Mouse (Mus musculus) embryonic stem cell, embryonic (primary cell): Measurements from ENCODE around the gene Slamf8.

Experiments
- CTCF ChIA-PET, 4 experiments: fragments of 300-600 bp in 2 of 4; fragments of 350-600 bp in 2 of 4; sonication (Branson Sonifier 250); formaldehyde crosslinking; loops; one replicate each; lab custom pipeline; 2022; ENCODE audit warnings: inconsistent platforms in 2 of 4; lab: Charles Lee
- POLR2A ChIA-PET, 4 experiments: fragments of 300-600 bp in 2 of 4; fragments of 350-600 bp in 2 of 4; sonication (Branson Sonifier 250); formaldehyde crosslinking; loops; one replicate each; lab custom pipeline; 2022; ENCODE audit warnings: antibody characterized with exemption in 4 of 4, inconsistent platforms in 1 of 4; lab: Charles Lee

Slamf8 gene

DNA sequence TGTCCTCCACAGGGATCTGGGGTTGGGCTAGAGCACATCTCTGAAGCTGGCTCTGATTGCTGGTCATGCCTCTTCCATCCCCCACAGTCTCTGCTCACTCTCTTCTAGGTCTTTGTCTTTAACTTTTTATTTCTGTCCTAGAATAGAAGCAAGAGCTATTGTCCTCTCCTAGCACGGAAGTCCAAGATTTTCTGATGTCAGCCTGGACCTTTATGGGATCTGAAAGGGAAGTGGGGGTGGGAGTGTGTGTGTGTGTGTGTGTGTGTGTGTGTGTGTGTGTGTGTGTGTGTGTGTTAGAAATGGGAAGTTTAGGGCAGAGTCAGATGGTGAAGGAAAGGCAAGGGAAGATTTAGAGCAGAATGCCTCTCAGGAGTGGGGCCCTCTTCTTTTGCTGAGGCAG lies 37.7 kb downstream of the Slamf8 start:
- POLR2A ChIA-PET = interaction anchor here in 1 of 4 experiments (0.9 to 1.0 kb wide), 2 partner anchors 8 to 13 kb away, joined by 3 to 4 read pairs; no protein-coding TSS in a partner anchor
- CTCF ChIA-PET = interaction anchor here in 1 of 4 experiments (1.9 kb wide), 1 partner anchor 24 kb away, joined by 5 read pairs; no protein-coding TSS in a partner anchor

GRCm38 (mm10) chr1:172551009-172551408 lies 39.4 kb downstream of the Slamf8 start:
- ChIA-PET CTCF (interaction anchor here (0.5 to 2.3 kb wide), 13 partner anchors 10 to 798 kb away, joined by 3 to 15 read pairs (median 5); no protein-coding TSS in a partner anchor), POLR2A (interaction anchor here in 3 of 4 experiments (0.6 to 3.1 kb wide), 11 partner anchors 11 to 175 kb away, joined by 3 to 18 read pairs (median 4); partner anchors contain the start of genes Igsf9 (in 2 of the 3) and Pigm (in 1 of the 3))

- ChIA-PET POLR2A (interaction anchor here in 3 of 4 experiments (0.6 to 3.1 kb wide), 12 partner anchors 11 to 174 kb away, joined by 3 to 18 read pairs (median 4); partner anchors contain the start of genes Igsf9 (in 2 of the 3) and Pigm (in 1 of the 3)), CTCF (interaction anchor here (0.6 to 2.3 kb wide), 10 partner anchors 11 to 292 kb away, joined by 3 to 15 read pairs (median 5); no protein-coding TSS in a partner anchor)
Observed at GRCm38 (mm10) chr1:172550551-172550951, 39.8 kb downstream of the Slamf8 start.

DNA sequence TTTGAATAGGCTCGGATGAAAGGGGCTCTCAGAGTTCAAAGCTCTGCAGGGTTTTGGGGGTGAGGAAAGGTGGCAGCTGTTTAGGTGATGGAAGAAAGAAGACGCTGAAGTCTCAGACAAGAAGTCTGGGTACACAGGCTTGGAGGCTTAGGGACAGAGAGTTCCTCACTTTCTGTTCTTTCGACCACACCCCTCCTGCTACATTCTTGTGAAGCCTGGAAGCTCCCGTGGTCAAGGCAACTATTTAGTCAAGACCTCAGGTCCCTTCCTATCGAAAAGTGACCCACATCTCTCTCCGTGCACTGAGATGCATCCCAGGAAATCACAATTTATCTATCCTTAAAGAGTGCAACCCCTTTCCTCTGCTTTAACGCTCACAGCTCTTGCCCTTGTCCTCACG lies 40.7 kb downstream of the Slamf8 start:
- CTCF ChIA-PET = interaction anchor here in 3 of 4 experiments (0.6 to 2.3 kb wide), 4 partner anchors 13 to 70 kb away, joined by 4 to 15 read pairs (median 6); no protein-coding TSS in a partner anchor
- POLR2A ChIA-PET = interaction anchor here in 2 of 4 experiments (0.7 to 3.1 kb wide), 11 partner anchors 13 to 173 kb away, joined by 3 to 18 read pairs (median 5); partner anchors contain the start of genes Pigm (in 2 of the 2) and Cfap45 (in 1 of the 2)

DNA sequence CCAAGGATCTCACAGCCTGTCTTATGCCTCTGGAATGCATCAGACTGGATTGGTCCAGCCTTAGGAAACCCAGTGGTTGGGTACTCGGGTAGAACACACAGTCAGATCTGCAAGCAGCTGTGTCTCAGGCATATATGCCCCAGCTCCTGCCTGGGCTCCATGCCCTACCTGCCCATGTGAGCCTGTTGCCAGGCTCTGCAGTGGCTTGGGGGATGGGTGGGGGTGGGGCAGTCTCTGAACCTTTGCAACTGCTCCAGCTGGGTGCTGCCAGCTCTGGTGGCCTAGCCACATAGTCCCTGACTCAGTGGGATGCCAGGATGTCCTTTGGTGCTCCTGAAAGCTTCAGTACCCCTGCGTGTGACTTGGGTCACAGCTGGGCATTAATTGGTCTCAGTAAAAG lies 41.1 kb downstream of the Slamf8 start:
- ChIA-PET POLR2A (interaction anchor here in 2 of 4 experiments (0.5 to 3.1 kb wide), 12 partner anchors 12 to 173 kb away, joined by 3 to 18 read pairs (median 5); partner anchors contain the start of genes Cfap45 (in 1 of the 2) and Pigm (in 1 of the 2)), CTCF (interaction anchor here in 3 of 4 experiments (0.6 to 2.3 kb wide), 5 partner anchors 12 to 67 kb away, joined by 3 to 15 read pairs (median 4); no protein-coding TSS in a partner anchor)

- ChIA-PET CTCF (interaction anchor here in 3 of 4 experiments (0.6 to 2.2 kb wide), 4 partner anchors 20 to 66 kb away, joined by 3 to 9 read pairs (median 6); no protein-coding TSS in a partner anchor), POLR2A (interaction anchor here in 1 of 4 experiments (1.2 to 2.1 kb wide), 4 partner anchors 9 to 58 kb away, joined by 4 to 12 read pairs (median 4); no protein-coding TSS in a partner anchor)
Observed at GRCm38 (mm10) chr1:172548501-172548900, 41.9 kb downstream of the Slamf8 start.

GRCm38 (mm10) chr1:172546062-172546461 lies 44.3 kb downstream of the Slamf8 start:
- CTCF ChIA-PET = interaction anchor here in 2 of 4 experiments (1.2 to 2.0 kb wide), 4 partner anchors 17 to 73 kb away, joined by 3 to 7 read pairs (median 5); no protein-coding TSS in a partner anchor
- POLR2A ChIA-PET = interaction anchor here in 1 of 4 experiments (1.1 kb wide), 1 partner anchor 14 kb away, joined by 5 read pairs; no protein-coding TSS in a partner anchor

DNA sequence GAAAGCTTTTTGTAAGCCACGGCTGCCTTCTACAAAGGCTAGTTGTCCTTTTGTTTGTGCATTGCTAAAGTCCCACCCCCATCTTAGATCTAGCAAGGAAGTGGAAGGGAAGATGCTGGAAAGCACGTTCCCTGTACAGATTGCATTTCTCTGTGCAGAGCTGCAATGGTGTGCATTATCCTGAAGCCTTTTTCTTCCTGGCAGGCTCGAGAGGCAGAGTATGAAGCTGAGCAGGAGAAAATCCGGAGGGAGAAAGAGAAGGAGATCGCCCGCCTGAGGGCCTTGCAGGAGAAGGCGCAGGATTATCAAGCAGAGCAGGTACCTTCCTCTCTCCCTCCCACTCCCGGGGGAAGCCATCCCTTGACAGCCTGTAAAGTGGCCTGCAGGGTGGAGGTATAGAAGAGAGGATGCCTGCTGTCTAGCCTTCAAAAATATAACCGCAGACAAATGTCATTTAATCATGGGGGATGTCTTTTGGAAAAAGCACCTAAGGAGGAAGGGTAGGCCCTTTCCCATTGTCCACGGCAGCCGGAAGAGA lies 50.0 kb downstream of the Slamf8 start:
- CTCF ChIA-PET = interaction anchor here in 3 of 4 experiments (0.6 to 3.8 kb wide), 4 partner anchors 12 to 370 kb away, joined by 3 to 15 read pairs (median 3); no protein-coding TSS in a partner anchor
- POLR2A ChIA-PET = interaction anchor here in 2 of 4 experiments (1.0 to 3.0 kb wide), 3 partner anchors 8 to 12 kb away, joined by 3 to 18 read pairs (median 4); no protein-coding TSS in a partner anchor

- ChIA-PET POLR2A (interaction anchor here in 2 of 4 experiments (1.0 to 3.0 kb wide), 5 partner anchors 8 to 33 kb away, joined by 3 to 18 read pairs (median 3); no protein-coding TSS in a partner anchor), CTCF (interaction anchor here in 3 of 4 experiments (0.9 to 3.8 kb wide), 2 partner anchors 11 kb away, joined by 3 to 15 read pairs (median 3); no protein-coding TSS in a partner anchor)
Observed at GRCm38 (mm10) chr1:172539827-172540226, 50.5 kb downstream of the Slamf8 start.

DNA sequence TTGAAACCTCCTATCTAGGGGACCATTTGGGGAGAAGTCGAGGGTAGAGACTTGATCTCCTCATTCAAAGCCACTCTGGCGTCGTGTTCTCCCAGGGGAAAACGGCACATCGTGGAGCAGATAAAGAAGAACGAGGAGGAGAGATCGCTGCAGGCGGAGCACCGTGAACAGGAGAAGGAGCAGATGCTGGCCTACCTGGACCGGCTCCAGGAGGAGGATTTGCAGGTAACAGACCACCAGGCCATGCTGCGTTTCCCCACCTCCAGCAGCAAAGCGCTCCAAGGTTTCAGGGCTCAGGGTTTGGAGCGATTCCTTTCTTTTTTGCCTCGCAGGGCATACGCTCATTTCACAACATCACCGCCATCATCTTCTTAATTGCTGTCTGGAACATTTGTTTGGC lies 55.3 kb downstream of the Slamf8 start:
- ChIA-PET POLR2A (interaction anchor here in 3 of 4 experiments (0.5 to 2.1 kb wide), 3 partner anchors 10 to 352 kb away, joined by 3 to 7 read pairs (median 7); no protein-coding TSS in a partner anchor), CTCF (no interaction called here)

- ChIA-PET CTCF (interaction anchor here (0.5 to 1.7 kb wide), 12 partner anchors 11 to 892 kb away, joined by 3 to 5 read pairs (median 3); partner anchors contain the start of genes Cfap45 (in 1 of the 4) and Dusp23 (in 1 of the 4)), POLR2A (interaction anchor here in 2 of 4 experiments (0.6 to 2.9 kb wide), 9 partner anchors 9 to 77 kb away, joined by 3 to 18 read pairs (median 4); partner anchors contain the start of genes Cfap45 (in 2 of the 2) and Igsf9 (in 1 of the 2))
Observed at GRCm38 (mm10) chr1:172532551-172532950, 57.8 kb downstream of the Slamf8 start.
